Mouse (Mus musculus) liver, postnatal 0 days (tissue): ENCODE data around the gene Ifi203.
"Not testable (repeated sequence)": the region's sequence is repeated elsewhere in the genome, so short reads cannot be mapped to it uniquely, and the experiment has no call there.

ENCODE experiments used
- CTCF ChIP-seq: sonication (generic); IDR thresholded peaks from 2 replicates; pipeline ENCODE4 v1.5.1; 2016; ENCODE audit warnings: antibody characterized with exemption, low read depth
- EP300 ChIP-seq: IDR thresholded peaks from 2 replicates; pipeline ENCODE4 v1.6.1; 2016; ENCODE audit warnings: antibody characterized with exemption, low read depth, mild to moderate bottlenecking

DNA sequence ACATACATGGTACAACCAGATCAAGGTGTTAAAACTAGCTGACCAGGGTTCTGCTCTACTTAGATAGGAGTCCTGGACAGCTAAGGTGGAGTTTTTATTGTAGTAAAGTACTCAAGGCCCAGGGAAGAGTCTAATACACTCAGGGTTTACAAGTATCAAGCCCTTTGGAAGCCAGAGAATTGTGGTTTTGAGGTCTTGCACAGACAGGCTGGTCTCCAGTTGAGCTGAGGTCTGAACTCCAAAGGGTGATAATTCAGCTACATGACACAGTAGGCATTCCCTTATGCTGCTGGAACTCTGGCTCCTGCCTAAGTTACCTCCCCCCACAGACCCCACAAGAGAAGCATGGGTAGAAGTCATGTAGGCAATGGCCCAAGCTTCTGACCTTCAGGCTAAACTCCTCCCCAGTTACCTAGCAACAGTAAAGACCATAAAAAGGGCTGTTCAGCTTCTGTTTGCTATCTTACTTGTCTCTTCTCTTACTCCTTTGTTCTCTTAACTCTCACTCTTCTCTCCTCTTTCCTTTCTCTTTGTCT lies 29.1 kb downstream of the Ifi203 start:
- not testable (repeated sequence) for TF ChIP-seq CTCF, EP300
